Mouse (Mus musculus): Measurements from ENCODE around the gene Mettl1. TPM values are rescaled to one million over a fixed set of nuclear protein-coding genes. Genes with fewer than 3 reads are reported as not detected.
A peak's percentile ranks its signal among the peaks of the same experiment; 100 is the strongest.

Gene Mettl1
- polyA plus RNA-seq, 1 experiment = 24.3 TPM

- TF ChIP-seq POLR2A (IDR thresholded peaks at IDR 0.05; ENCODE audit: low read depth, low read length) (no peak), CTCF (IDR thresholded peaks at IDR 0.05; ENCODE audit: borderline replicate concordance, insufficient read depth, low read length) (no peak)
- peak overlapping the region; percentile 84 for H3K4me3 ChIP-seq (ENCODE audit: insufficient read depth, low read length)
- H3K27ac ChIP-seq (ENCODE audit: insufficient read depth, low read length) = peak overlapping the region; percentile 73
- peaks cover 3% of the 10 kb centered on the region; the same call in 1 of the 2 replicates for H3K4me1 ChIP-seq (ENCODE audit: control insufficient read depth, insufficient read depth, low read length)
Measured at GRCm38 (mm10) chr10:127042468-127043115, 1.4 kb downstream of the Mettl1 start.

DNA sequence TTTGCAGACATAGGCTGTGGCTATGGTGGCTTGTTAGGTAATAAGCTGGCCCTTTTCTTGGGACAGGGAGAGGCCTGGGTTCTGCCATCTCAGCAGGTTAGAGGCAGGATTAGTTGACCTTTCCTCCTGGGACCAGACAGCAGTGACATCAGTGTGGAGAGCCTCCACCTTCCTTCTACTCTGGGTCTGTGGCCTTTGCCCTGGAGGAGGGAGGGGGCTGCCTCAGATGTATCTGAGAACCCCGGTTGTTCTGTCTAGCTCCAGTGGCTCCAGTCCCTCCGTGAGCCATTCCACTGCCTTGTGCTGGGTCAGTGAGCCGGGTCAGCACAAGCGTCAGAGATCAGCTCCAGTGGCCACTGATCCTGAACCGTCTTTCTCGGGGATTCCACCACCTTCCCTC is 2.0 kb downstream of the Mettl1 start:
- TF ChIP-seq CTCF (IDR thresholded peaks at IDR 0.05; ENCODE audit: borderline replicate concordance, insufficient read depth, low read length) (no peak), POLR2A (IDR thresholded peaks at IDR 0.05; ENCODE audit: low read depth, low read length) (no peak)
- no peak overlapping the region for H3K4me3 ChIP-seq (ENCODE audit: insufficient read depth, low read length)
- H3K27ac ChIP-seq (ENCODE audit: insufficient read depth, low read length) = no peak overlapping the region
- peaks cover 3% of the 10 kb centered on the region; the same call in 1 of the 2 replicates for H3K4me1 ChIP-seq (ENCODE audit: control insufficient read depth, insufficient read depth, low read length)

DNA sequence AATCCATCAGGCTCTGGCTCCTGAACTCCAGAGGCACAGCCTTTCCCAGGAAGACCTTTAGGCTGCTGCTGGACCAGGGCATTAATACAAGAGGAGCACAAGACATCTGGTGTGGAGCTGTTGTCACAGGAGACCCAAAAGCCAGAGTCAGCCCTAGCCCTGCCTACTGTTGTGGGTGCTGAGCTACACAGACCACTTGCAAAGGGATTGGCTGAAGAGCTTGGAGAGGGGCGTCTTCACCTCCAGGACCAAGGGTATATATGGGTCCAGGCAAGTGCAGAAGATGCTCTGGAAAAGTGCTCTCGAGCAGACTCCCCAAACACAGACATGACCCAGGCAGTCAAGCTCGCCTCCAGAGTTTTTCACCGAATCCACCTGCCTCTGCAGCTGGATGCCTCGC is 6.7 kb downstream of the Mettl1 start, which contains the start of gene Cyp27b1:
TSS of gene Cyp27b1 (plus strand) at position 297 of the 400 bp plus-strand sequence.
- TF ChIP-seq POLR2A (IDR thresholded peaks at IDR 0.05; ENCODE audit: low read depth, low read length) (no peak), CTCF (IDR thresholded peaks at IDR 0.05; ENCODE audit: borderline replicate concordance, insufficient read depth, low read length) (no peak)

DNA sequence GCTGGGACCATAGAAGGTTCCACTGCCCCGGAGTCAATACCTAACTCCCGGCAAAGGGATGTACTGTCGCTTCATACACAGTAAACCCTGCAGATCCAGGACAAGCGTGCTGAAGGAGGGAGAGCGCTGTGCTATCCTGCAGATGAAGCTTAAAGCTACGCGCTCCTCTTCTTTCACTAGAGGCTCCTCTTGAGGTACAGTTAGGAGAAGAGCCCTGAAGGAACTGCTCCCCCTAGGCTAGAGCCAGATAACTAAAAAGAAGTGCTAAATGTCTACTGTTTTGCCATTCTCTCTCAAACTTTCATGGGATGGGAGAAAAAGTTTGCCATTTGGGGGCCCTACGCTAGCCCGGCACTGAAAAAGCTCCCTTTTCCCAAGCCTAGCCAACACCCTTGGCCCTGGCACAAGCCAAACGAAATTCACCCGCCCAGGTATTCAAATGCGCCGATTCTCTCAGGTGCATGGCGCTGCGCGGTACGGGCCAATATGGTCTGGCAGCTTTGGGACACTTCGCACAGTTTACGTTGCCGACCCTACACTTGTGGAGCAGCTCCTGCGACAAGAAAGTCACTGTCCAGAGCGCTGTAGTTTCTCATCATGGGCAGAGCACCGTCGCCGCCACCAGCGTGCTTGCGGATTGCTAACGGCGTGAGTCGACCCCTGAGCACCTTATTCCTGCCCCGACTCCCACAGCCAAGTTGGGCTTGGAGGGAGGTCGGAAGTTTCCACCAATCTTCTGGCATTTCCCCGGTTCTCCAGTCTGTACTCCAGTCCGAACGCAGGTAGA is 7.6 kb downstream of the Mettl1 start:
- TF ChIP-seq POLR2A (IDR thresholded peaks at IDR 0.05; ENCODE audit: low read depth, low read length) (no peak), CTCF (IDR thresholded peaks at IDR 0.05; ENCODE audit: borderline replicate concordance, insufficient read depth, low read length) (no peak)
- H3K4me1 ChIP-seq (ENCODE audit: control insufficient read depth, insufficient read depth, low read length) = 0 out of 2 replicates have a peak, but pooled peaks cover 3% of the 10 kb centered on the region
- no peak overlapping the region for H3K27ac ChIP-seq (ENCODE audit: insufficient read depth, low read length)
- no peak overlapping the region for H3K4me3 ChIP-seq (ENCODE audit: insufficient read depth, low read length)

More for the DNA sequence above, 6.7 kb downstream of the Mettl1 start, which contains the start of gene Cyp27b1:
- Histone ChIP-seq H3K4me1 (ENCODE audit: control insufficient read depth, insufficient read depth, low read length) (0 out of 2 replicates have a peak, but pooled peaks cover 3% of the 10 kb centered on the region), H3K4me3 (ENCODE audit: insufficient read depth, low read length) (no peak within 1 kb of the TSS), H3K27ac (ENCODE audit: insufficient read depth, low read length) (no peak within 1 kb of the TSS)

DNA sequence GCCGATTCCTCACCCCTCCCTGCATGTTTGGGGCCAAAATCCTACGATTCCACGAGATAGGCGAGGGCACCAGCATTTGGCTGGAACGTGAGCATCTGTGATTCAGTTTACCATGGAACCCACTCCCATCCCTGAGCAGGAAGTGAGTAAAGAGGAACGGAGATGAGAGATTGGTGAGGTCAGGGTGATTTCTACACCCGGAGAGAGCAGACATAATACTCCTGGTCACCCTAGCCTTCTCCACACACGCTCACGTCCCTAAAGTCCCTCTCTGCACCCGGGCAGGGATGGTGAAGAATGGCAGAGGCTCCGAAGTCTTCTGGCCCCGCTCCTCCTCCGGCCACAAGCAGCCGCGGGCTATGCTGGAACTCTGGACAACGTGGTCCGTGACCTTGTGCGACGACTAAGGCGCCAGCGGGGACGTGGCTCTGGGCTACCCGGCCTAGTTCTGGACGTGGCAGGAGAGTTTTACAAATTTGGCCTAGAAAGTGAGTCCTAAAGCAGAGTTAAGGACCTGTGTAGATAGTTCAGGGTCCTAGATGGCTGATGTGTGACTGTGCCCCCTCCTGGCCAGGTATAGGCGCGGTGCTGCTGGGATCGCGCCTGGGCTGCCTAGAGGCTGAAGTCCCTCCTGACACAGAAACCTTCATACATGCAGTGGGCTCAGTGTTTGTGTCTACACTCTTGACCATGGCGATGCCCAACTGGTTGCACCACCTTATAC is 8.3 kb downstream of the Mettl1 start:
- Histone ChIP-seq H3K27ac (ENCODE audit: insufficient read depth, low read length) (no peak overlapping the region), H3K4me1 (ENCODE audit: control insufficient read depth, insufficient read depth, low read length) (0 out of 2 replicates have a peak, but pooled peaks cover 3% of the 10 kb centered on the region), H3K4me3 (ENCODE audit: insufficient read depth, low read length) (no peak overlapping the region)
- TF ChIP-seq CTCF (IDR thresholded peaks at IDR 0.05; ENCODE audit: borderline replicate concordance, insufficient read depth, low read length) = peak; percentile 23; the same call in 1 of the 2 replicates
- TF ChIP-seq POLR2A (IDR thresholded peaks at IDR 0.05; ENCODE audit: low read depth, low read length) = no peak

DNA sequence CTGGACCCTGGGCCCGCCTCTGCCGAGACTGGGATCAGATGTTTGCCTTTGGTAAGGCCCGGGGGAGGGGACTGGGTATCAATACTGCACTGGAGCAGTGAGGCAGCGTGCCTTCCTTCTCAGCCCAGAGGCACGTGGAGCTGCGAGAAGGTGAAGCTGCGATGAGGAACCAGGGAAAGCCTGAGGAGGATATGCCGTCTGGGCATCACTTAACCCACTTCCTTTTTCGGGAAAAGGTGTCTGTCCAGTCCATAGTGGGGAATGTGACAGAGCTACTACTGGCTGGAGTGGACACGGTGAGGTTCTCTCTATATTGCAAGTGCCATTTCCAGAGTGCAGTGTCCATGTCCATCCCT is 8.9 kb downstream of the Mettl1 start:
- TF ChIP-seq POLR2A (IDR thresholded peaks at IDR 0.05; ENCODE audit: low read depth, low read length) = no peak
- TF ChIP-seq CTCF (IDR thresholded peaks at IDR 0.05; ENCODE audit: borderline replicate concordance, insufficient read depth, low read length) = no peak
- no peak overlapping the region for H3K4me3 ChIP-seq (ENCODE audit: insufficient read depth, low read length)
- no peak overlapping the region for H3K27ac ChIP-seq (ENCODE audit: insufficient read depth, low read length)
- H3K4me1 ChIP-seq (ENCODE audit: control insufficient read depth, insufficient read depth, low read length) = 0 out of 2 replicates have a peak, but pooled peaks cover 3% of the 10 kb centered on the region

GRCm38 (mm10) chr10:127054646-127055045 is 13.4 kb downstream of the Mettl1 start:
- Histone ChIP-seq H3K4me1 (ENCODE audit: control insufficient read depth, insufficient read depth, low read length) (no peaks in the 10 kb centered on the region), H3K27ac (ENCODE audit: insufficient read depth, low read length) (no peak overlapping the region), H3K4me3 (ENCODE audit: insufficient read depth, low read length) (no peak overlapping the region)
- TF ChIP-seq CTCF (IDR thresholded peaks at IDR 0.05; ENCODE audit: borderline replicate concordance, insufficient read depth, low read length) = no peak
- TF ChIP-seq POLR2A (IDR thresholded peaks at IDR 0.05; ENCODE audit: low read depth, low read length) = no peak

DNA sequence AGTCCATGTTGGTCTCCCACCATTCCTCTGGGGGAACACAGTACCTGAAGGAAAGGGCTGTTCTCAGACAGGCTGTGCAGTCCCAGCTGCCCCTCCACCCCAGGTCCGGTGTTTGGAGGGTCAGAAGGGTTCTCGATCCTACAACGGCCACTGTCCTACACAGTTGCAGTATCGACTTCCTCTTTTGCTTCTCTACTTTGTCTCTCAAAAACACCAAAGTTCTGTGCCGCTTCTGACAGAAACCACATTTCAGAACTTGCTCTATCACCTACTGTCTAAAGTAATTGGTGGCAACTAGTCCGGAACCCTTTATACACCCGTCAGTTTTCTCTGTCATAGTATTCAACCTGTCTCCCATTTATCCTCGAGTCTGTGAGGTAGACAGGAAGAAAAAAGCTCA is 14.2 kb downstream of the Mettl1 start:
- Histone ChIP-seq H3K4me3 (ENCODE audit: insufficient read depth, low read length) (no peak overlapping the region), H3K27ac (ENCODE audit: insufficient read depth, low read length) (no peak overlapping the region), H3K4me1 (ENCODE audit: control insufficient read depth, insufficient read depth, low read length) (no peaks in the 10 kb centered on the region)
- TF ChIP-seq POLR2A (IDR thresholded peaks at IDR 0.05; ENCODE audit: low read depth, low read length) (no peak), CTCF (IDR thresholded peaks at IDR 0.05; ENCODE audit: borderline replicate concordance, insufficient read depth, low read length) (no peak)

- H3K27ac ChIP-seq (ENCODE audit: insufficient read depth, low read length) = no peak overlapping the region
- TF ChIP-seq CTCF (IDR thresholded peaks at IDR 0.05; ENCODE audit: borderline replicate concordance, insufficient read depth, low read length) = no peak
- TF ChIP-seq POLR2A (IDR thresholded peaks at IDR 0.05; ENCODE audit: low read depth, low read length) = no peak
- H3K4me3 ChIP-seq (ENCODE audit: insufficient read depth, low read length) = no peak overlapping the region
- no peaks in the 10 kb centered on the region for H3K4me1 ChIP-seq (ENCODE audit: control insufficient read depth, insufficient read depth, low read length)
Measured at GRCm38 (mm10) chr10:127056490-127056889, 15.3 kb downstream of the Mettl1 start.

Data from embryonic fibroblast, embryonic 13.5 days (primary cell).